Mouse (Mus musculus): Measurements from ENCODE around the gene Fkbp9.

DNA sequence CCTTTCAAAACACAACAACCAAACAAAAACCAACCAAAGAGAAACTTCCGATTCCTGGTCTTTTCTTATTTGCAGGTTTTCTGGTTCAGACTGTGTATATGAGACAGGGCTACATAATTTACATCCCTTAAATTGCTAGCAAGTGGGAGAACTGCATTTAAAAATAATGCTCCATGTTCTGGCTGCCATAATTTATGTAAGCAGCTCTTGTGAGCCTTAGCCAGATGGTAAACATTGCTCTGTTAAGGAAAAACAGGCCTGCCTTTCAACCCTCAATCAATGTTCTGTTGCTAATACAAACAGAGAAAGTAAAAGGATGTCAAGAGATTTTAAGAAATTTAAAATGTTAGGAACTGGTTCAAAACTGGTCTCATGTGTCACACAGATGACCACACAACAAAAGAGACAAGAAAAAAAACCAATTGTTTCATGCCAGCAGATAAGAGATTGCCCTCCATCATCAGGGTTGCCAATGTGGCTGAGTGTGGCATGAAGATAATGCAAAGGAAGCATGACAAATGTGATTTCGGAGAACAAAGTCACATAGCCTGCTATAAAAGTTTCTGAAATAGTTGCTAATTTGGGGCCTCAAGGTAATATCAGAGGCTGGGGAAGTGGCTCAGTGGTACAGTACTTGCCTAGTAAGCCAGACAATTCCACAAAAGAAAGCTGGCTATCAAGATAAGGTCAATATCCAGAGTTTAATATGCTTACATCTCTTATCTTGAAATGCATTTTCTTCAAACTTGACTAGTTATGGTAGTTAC lies 81.4 kb downstream of the Fkbp9 start:
- TF ChIP-seq ZNF384 (IDR thresholded peaks at IDR 0.05; ENCODE audit: low read depth, low read length) (no peak), CHD2 (IDR thresholded peaks at IDR 0.05; ENCODE audit: low read depth, low read length) (no peak), HCFC1 (IDR thresholded peaks at IDR 0.05; ENCODE audit: borderline replicate concordance, insufficient read depth, low read length) (no peak)

All from ES-E14 (cell line).